ENCODE assay signal across 8 mouse cellular contexts in genomic region chr2:28699361-28700335, GRCm38 (mm10). TPM values are rescaled to one million over a fixed set of nuclear protein-coding genes. Genes with fewer than 3 reads are reported as not detected.
DNase-seq lines count a peak whose midpoint lies in the region; ATAC-seq and TF ChIP-seq lines count a peak whose summit lies in the region.

Spaca9 (minus strand) TSS chr2:28699727.
Ak8 (plus strand) TSS chr2:28700164.

- peak within 1 kb of the TSS; percentile 81 for H3K9ac ChIP-seq in heart, embryonic 14.5 days (ENCODE audit: low read length)
- peak within 1 kb of the TSS; percentile 57; the same call in 1 of the 2 replicates for H3K9ac ChIP-seq in liver, embryonic 13.5 days
- peak within 1 kb of the TSS; percentile 38; the same call in 1 of the 2 replicates for H3K9ac ChIP-seq in stomach, embryonic 15.5 days

- peak; percentile 75 for ATAC-seq in heart, embryonic 14.5 days (ENCODE audit: insufficient number of reproducible peaks, insufficient read depth, low FRiP score, low read depth)
- ATAC-seq in liver, embryonic 13.5 days (ENCODE audit: low read depth), result peak; percentile 45
- ATAC-seq in stomach, embryonic 15.5 days (ENCODE audit: insufficient read depth, low FRiP score, low read depth), result peak; percentile 73

- no peaks in the 10 kb centered on the region for H3K36me3 ChIP-seq in C2C12 (ENCODE audit: control insufficient read depth, insufficient read depth)
- H3K36me3 ChIP-seq in heart, embryonic 14.5 days (ENCODE audit: control insufficient read depth, insufficient read depth, low read length), result no peaks in the 10 kb centered on the region
- no peaks in the 10 kb centered on the region for H3K36me3 ChIP-seq in liver, embryonic 13.5 days
- H3K36me3 ChIP-seq in stomach, embryonic 15.5 days, result no peaks in the 10 kb centered on the region

- no peaks in the 10 kb centered on the region for H3K79me2 ChIP-seq in C2C12 (ENCODE audit: control insufficient read depth, insufficient read depth)

- no peak for TF ChIP-seq CTCF in C2C12 (IDR thresholded peaks at IDR 0.05; ENCODE audit: control insufficient read depth, insufficient read depth, insufficient read length)

- WGBS in heart, embryonic 14.5 days, result 1% methylated on average over 53 of the region's 53 CpGs
- 1% methylated on average over 53 of the region's 53 CpGs for WGBS in liver, embryonic 13.5 days (ENCODE audit: insufficient replicate concordance)
- WGBS in stomach, embryonic 15.5 days, result 1% methylated on average over 53 of the region's 53 CpGs

- peaks cover 4 to 9% of the 10 kb centered on the region in 2 experiments; a peak in 2 of 4 replicates for H3K4me1 ChIP-seq in heart, embryonic 14.5 days (ENCODE audit: control insufficient read depth in 2 of 2, insufficient read depth in 2 of 2, low read length in 2 of 2)
- H3K4me1 ChIP-seq in liver, embryonic 13.5 days (replicated peaks), result peaks cover 47% of the 10 kb centered on the region
- H3K4me1 ChIP-seq in stomach, embryonic 15.5 days, result peaks cover 8% of the 10 kb centered on the region; the same call in 1 of the 2 replicates

- no peaks in the 10 kb centered on the region for H3K79me3 ChIP-seq in C2C12 (ENCODE audit: low read depth)

- H3ac ChIP-seq in C2C12 (ENCODE audit: control insufficient read depth, insufficient read length, low read depth), result peak within 1 kb of the TSS; percentile 53

- peaks cover 17% of the 10 kb centered on the region for H3K27me3 ChIP-seq in C2C12 (ENCODE audit: control insufficient read depth, insufficient read depth, insufficient read length)
- no peaks in the 10 kb centered on the region for H3K27me3 ChIP-seq in heart, embryonic 14.5 days (ENCODE audit: control insufficient read depth, insufficient read depth, low read length)
- peaks cover 21% of the 10 kb centered on the region for H3K27me3 ChIP-seq in liver, embryonic 13.5 days
- no peaks in the 10 kb centered on the region for H3K27me3 ChIP-seq in stomach, embryonic 15.5 days (replicated peaks)

- DNase-seq in brain, adult 2 months (ENCODE audit: low read depth, low spot score), result peak; percentile 88
- peak; percentile 48 for DNase-seq in fibroblast of lung, adult 2 months (ENCODE audit: low read depth)
- peak; percentile 86 for DNase-seq in kidney, postnatal 14 days
- peak; percentile 54 for DNase-seq in liver, embryonic 13.5 days
- DNase-seq in neural tube, embryonic 10.5 days (ENCODE audit: extremely low spot score, low spot score), result peak; percentile 88

- H3K4me2 ChIP-seq in heart, embryonic 14.5 days (ENCODE audit: low read length), result peak within 1 kb of the TSS; percentile 70
- H3K4me2 ChIP-seq in liver, embryonic 13.5 days, result peak within 1 kb of the TSS; percentile 82
- H3K4me2 ChIP-seq in stomach, embryonic 15.5 days, result peak within 1 kb of the TSS; percentile 92

- peak within 1 kb of the TSS; percentile 10 to 11; a peak in 2 of 4 replicates for H3K27ac ChIP-seq in heart, embryonic 14.5 days (replicated peaks in 1 of 2; ENCODE audit: control insufficient read depth in 1 of 2, insufficient read depth in 1 of 2, low read depth in 2 of 2, low read length in 2 of 2)
- H3K27ac ChIP-seq in liver, embryonic 13.5 days, result no peak within 1 kb of the TSS; the same call in 1 of the 2 replicates
- H3K27ac ChIP-seq in stomach, embryonic 15.5 days, result peak within 1 kb of the TSS; percentile 38

- H3K4me3 ChIP-seq in C2C12 (ENCODE audit: insufficient read depth, poor library complexity, severe bottlenecking), result peak within 1 kb of the TSS; percentile 52
- H3K4me3 ChIP-seq in heart, embryonic 14.5 days (ENCODE audit: control insufficient read depth in 1 of 2, insufficient read depth in 1 of 2, low read depth in 1 of 2, low read length in 2 of 2), result peak within 1 kb of the TSS; percentile 59 to 80
- peak within 1 kb of the TSS; percentile 66 for H3K4me3 ChIP-seq in liver, embryonic 13.5 days (replicated peaks)
- H3K4me3 ChIP-seq in stomach, embryonic 15.5 days (replicated peaks), result peak within 1 kb of the TSS; percentile 61

- H3K9me3 ChIP-seq in heart, embryonic 14.5 days (ENCODE audit: control insufficient read depth, low read length), result no peaks in the 10 kb centered on the region
- no peaks in the 10 kb centered on the region for H3K9me3 ChIP-seq in liver, embryonic 13.5 days (replicated peaks)
- H3K9me3 ChIP-seq in stomach, embryonic 15.5 days, result no peaks in the 10 kb centered on the region

TF ChIP-seq in C2C12, 6 proteins besides CTCF, POLR2A, EP300 and RAD21:
- TF ChIP-seq MAX (IDR thresholded peaks at IDR 0.05) (peak; percentile 68), MYOD1 (IDR thresholded peaks at IDR 0.05; ENCODE audit: control insufficient read depth, insufficient read length, low read depth) (no peak), MYOG (IDR thresholded peaks at IDR 0.05; ENCODE audit: control insufficient read depth, extremely low read depth, insufficient read length) (no peak), CEBPB (IDR thresholded peaks at IDR 0.05; ENCODE audit: low read depth) (no peak), FOSL1 (IDR thresholded peaks at IDR 0.05; ENCODE audit: insufficient read depth, low read length, poor library complexity, severe bottlenecking) (no peak), USF1 (IDR thresholded peaks at IDR 0.05; ENCODE audit: low read depth) (peak; percentile 71)

RNA-seq across cellular contexts. Expression of gene Spaca9, which starts in this region (rescaled TPM):
- 0.96 TPM for polyA plus RNA-seq in C2C12 (2012; fragmentation: generic; extraction: Trizol)
- polyA plus RNA-seq in heart, embryonic 14.5 days (2014; fragmentation: Nextera tagmentation; extraction: Ambion mirVana), result 0.43 and 2.7 TPM in 2 replicates
- polyA plus RNA-seq in liver, embryonic 13.5 days (2015; fragmentation: Nextera tagmentation; extraction: Ambion mirVana), result 2.0 and 2.4 TPM in 2 replicates
- 2.2 and 2.6 TPM in 2 replicates for polyA plus RNA-seq in stomach, embryonic 15.5 days (2015; fragmentation: Nextera tagmentation; extraction: Ambion mirVana)

RNA-seq across cellular contexts. Expression of gene Ak8, which starts in this region (rescaled TPM):
- 0.04 TPM for polyA plus RNA-seq in C2C12 (2012; fragmentation: generic; extraction: Trizol)
- polyA plus RNA-seq in heart, embryonic 14.5 days (2014; fragmentation: Nextera tagmentation; extraction: Ambion mirVana), result 0.24 and 0.54 TPM in 2 replicates
- 0.16 and 0.34 TPM in 2 replicates for polyA plus RNA-seq in liver, embryonic 13.5 days (2015; fragmentation: Nextera tagmentation; extraction: Ambion mirVana)
- polyA plus RNA-seq in stomach, embryonic 15.5 days (2015; fragmentation: Nextera tagmentation; extraction: Ambion mirVana), result 0.81 and 1.0 TPM in 2 replicates
